Mouse (Mus musculus) lung, postnatal 0 days (tissue): ENCODE measurements around the gene Kcnh1. TPM values are rescaled to one million over a fixed set of nuclear protein-coding genes. Genes with fewer than 3 reads are reported as not detected.

Experiments
- ATAC-seq: fragments of 200-750 bp; cut with Nextera tagmentation; 2 replicates; pipeline ENCODE4 v1.8.0; 2017; ENCODE audit warnings: moderate library complexity
- DNase-seq: peaks from one replicate; pipeline ENCODE4 v3.0.0-alpha.2; 2016; ENCODE audit warnings: low spot score
- H3K27ac ChIP-seq: fragments of 300-500 bp; sonication (generic); 2 replicates; pipeline ENCODE4 v1.5.1; 2014; ENCODE audit warnings: antibody characterized with exemption, mild to moderate bottlenecking, low read length, mixed read lengths
- H3K27me3 ChIP-seq: fragments of 300-500 bp; sonication (generic); replicated peaks from 2 replicates; pipeline ENCODE4 v1.6.1; 2014; ENCODE audit warnings: low read length, mixed read lengths; ENCODE audit not compliant: insufficient read depth
- H3K36me3 ChIP-seq: fragments of 300-500 bp; sonication (generic); 2 replicates; pipeline ENCODE4 v1.6.1; 2014; ENCODE audit warnings: low read length, mixed read lengths; ENCODE audit not compliant: insufficient read depth
- H3K4me1 ChIP-seq: fragments of 300-500 bp; sonication (generic); 2 replicates; pipeline ENCODE4 v1.6.1; 2014; ENCODE audit warnings: antibody characterized with exemption, low read depth, low read length, mixed read lengths; ENCODE audit not compliant: insufficient read depth
- H3K4me2 ChIP-seq: fragments of 300-500 bp; sonication (generic); replicated peaks from 2 replicates; pipeline ENCODE4 v1.6.1; 2014; ENCODE audit warnings: low read depth, mild to moderate bottlenecking, low read length, moderate library complexity, mixed read lengths
- H3K4me3 ChIP-seq: fragments of 300-500 bp; sonication (generic); 2 replicates; pipeline ENCODE4 v1.5.1; 2014; ENCODE audit warnings: low read depth, low read length
- H3K9ac ChIP-seq: fragments of 300-500 bp; sonication (generic); replicated peaks from 2 replicates; pipeline ENCODE4 v1.6.1; 2014; ENCODE audit warnings: low read depth, mild to moderate bottlenecking
- H3K9me3 ChIP-seq: fragments of 300-500 bp; sonication (generic); 2 replicates; pipeline ENCODE4 v1.6.1; 2016; ENCODE audit warnings: low read length, mixed read lengths
- CTCF ChIP-seq: IDR thresholded peaks from 2 replicates; pipeline ENCODE4 v1.5.1; 2016; ENCODE audit warnings: antibody characterized with exemption, mild to moderate bottlenecking
- EP300 ChIP-seq: IDR thresholded peaks from 2 replicates; pipeline ENCODE4 v1.6.1; 2016; ENCODE audit warnings: antibody characterized with exemption, mild to moderate bottlenecking, control low read depth
- WGBS: fragments of 180-500 bp; shearing (Covaris S2); extraction: QIAGEN DNeasy Blood & Tissue Kit; methylation state at CpG from one replicate; pipeline ENCODE4 v1.1.7; 2014; 5-methylcytosine and 5-hydroxymethylcytosine counted together
- polyA plus RNA-seq: library from polyadenylated mRNA; unstranded; fragments of >200 nt; fragmentation: Nextera tagmentation; extraction: Ambion mirVana; gene quantifications from 2 replicates; pipeline ENCODE4 v1.2.1, GENCODE M21; 2015

Gene Kcnh1
- polyA plus RNA-seq, 1 experiment from 2014 or later, result 4.4 TPM

DNA sequence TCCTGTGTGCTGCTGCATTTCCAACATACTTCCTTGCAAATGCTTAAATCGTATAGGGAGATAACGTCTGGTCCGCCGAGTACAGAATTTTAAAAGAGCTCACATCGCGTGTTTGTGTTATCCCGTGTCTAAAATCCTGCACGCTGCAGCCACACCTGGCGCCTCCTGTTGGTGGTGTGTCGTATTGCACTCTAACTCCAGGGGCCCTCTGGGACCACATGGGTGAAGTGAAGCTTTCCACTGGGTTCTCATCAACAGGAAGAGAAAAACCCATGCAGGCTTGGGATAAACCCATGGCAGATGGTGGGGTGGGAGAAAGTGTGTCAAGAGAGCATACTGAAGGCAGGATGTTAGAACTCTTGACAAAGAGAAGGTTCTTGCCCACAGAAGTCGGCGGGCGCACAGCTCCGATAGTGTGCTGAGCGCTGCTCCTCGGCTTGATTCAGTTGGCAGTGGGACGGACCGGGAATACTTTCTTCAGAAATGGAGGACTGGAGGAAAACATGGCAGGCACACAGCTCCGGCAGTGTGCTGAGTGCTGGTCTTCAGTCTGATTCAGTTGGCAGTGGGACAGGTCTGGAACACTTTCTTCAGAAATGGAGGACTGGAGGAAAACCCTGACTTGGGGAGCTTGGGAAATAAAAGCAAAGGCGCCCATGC lies 253.6 kb downstream of the Kcnh1 start:
- Histone ChIP-seq H3K36me3 (no peaks in the 10 kb centered on the region), H3K4me3 (no peak overlapping the region), H3K27me3 (no peaks in the 10 kb centered on the region), H3K27ac (no peak overlapping the region), H3K4me1 (no peaks in the 10 kb centered on the region), H3K9me3 (no peaks in the 10 kb centered on the region), H3K9ac (no peak overlapping the region), H3K4me2 (no peak overlapping the region)
- 71% methylated on average over 20 of the region's 20 CpGs for WGBS
- ATAC-seq, result no peak
- no peak for DNase-seq
- TF ChIP-seq EP300, result no peak
- TF ChIP-seq CTCF, result peak; percentile 61

DNA sequence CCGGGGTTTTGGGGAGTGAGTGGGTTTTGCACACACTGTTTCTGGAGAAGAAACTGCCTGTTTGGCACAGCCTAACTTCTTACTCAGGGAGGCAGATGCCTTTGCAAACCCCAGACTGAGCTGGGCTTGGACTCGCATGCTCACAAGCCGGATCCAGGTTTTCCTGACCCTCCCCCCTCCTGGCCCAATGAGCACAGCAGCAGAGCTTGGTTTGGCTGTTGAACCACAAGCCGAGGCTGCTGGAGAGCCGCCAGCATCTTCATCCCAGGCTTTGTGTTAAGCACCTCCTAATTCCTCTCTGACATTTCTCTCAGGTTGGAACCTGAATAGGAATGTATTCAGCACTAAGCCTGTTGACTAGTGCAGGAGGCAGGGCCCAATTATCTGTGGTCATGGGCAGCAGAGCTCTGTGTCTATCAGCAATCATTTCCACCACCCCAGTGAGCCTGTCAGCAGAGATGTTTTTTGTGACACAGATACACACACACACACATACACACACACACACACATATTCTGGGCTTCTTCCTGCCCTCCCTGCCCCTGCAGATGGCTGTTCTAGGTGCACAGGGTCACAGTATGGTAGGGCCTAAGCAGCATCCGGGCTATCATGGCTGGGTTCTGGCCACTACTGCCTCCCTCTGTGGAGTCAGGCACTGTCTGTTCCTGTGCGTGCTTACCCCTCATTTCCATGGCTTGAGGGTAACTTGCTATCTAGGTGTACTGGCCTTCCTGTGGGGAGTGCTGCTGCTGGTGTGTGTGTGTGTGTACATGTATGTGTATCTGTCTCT lies 254.3 kb downstream of the Kcnh1 start:
- Histone ChIP-seq H3K9me3 (no peaks in the 10 kb centered on the region), H3K36me3 (no peaks in the 10 kb centered on the region), H3K27me3 (no peaks in the 10 kb centered on the region), H3K4me1 (no peaks in the 10 kb centered on the region; the same call in 1 of the 2 replicates), H3K4me2 (no peak overlapping the region), H3K9ac (no peak overlapping the region), H3K27ac (no peak overlapping the region), H3K4me3 (no peak overlapping the region)
- 42% methylated on average over 7 of the region's 7 CpGs for WGBS
- DNase-seq (no peak), ATAC-seq (peak; percentile 11; the same call in 1 of the 2 replicates)
- TF ChIP-seq EP300, result no peak
- TF ChIP-seq CTCF, result no peak

DNA sequence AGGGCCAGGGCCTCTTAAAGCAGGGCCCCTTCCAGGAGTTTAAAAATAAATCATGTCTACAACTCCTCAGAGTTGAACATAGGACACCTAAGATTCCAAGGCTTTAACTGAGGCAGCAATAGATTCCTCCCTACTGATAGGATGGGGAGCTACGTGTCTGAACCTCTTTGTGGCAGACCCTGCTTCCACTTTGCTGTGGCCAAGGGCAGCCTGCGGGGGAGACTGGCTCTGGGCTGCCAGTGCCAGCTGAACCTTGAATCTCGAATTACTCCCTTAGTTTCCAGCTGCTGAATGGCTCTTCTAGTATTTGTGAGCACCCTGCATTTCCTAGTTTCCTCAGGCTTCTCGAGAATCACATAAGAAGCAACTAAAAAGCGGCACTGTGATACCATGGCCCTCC lies 255.6 kb downstream of the Kcnh1 start:
- 63% methylated on average over 5 of the region's 5 CpGs for WGBS
- no peak for ATAC-seq

GRCm38 (mm10) chr1:192447666-192448065 lies 257.1 kb downstream of the Kcnh1 start:
- Histone ChIP-seq H3K4me1 (no peaks in the 10 kb centered on the region; the same call in 1 of the 2 replicates), H3K27ac (no peak overlapping the region), H3K9ac (no peak overlapping the region), H3K9me3 (no peaks in the 10 kb centered on the region), H3K36me3 (no peaks in the 10 kb centered on the region), H3K27me3 (no peaks in the 10 kb centered on the region), H3K4me3 (no peak overlapping the region), H3K4me2 (no peak overlapping the region)
- DNase-seq (no peak), ATAC-seq (no peak)
- 59% methylated on average over 2 of the region's 2 CpGs for WGBS
- TF ChIP-seq EP300 (no peak), CTCF (no peak)

More for the DNA sequence above, 255.6 kb downstream of the Kcnh1 start:
- DNase-seq, result no peak
- Histone ChIP-seq H3K4me2 (no peak overlapping the region), H3K9me3 (no peaks in the 10 kb centered on the region), H3K4me3 (no peak overlapping the region), H3K9ac (no peak overlapping the region), H3K27ac (no peak overlapping the region), H3K27me3 (no peaks in the 10 kb centered on the region), H3K4me1 (no peaks in the 10 kb centered on the region; the same call in 1 of the 2 replicates), H3K36me3 (no peaks in the 10 kb centered on the region)
- TF ChIP-seq CTCF, result no peak
- no peak for TF ChIP-seq EP300

- no peak overlapping the region for H3K4me3 ChIP-seq
- H3K9ac ChIP-seq, result no peak overlapping the region
- no peaks in the 10 kb centered on the region for H3K9me3 ChIP-seq
- WGBS, result 80% methylated on average over 1 of the region's 1 CpGs
- ATAC-seq (no peak), DNase-seq (no peak)
- H3K27me3 ChIP-seq, result no peaks in the 10 kb centered on the region
- H3K27ac ChIP-seq, result no peak overlapping the region
- H3K4me1 ChIP-seq, result no peaks in the 10 kb centered on the region; the same call in 1 of the 2 replicates
- H3K36me3 ChIP-seq, result no peaks in the 10 kb centered on the region
- TF ChIP-seq EP300, result no peak
- TF ChIP-seq CTCF, result no peak
- no peak overlapping the region for H3K4me2 ChIP-seq
Measured at GRCm38 (mm10) chr1:192448512-192448911, 257.9 kb downstream of the Kcnh1 start.

DNA sequence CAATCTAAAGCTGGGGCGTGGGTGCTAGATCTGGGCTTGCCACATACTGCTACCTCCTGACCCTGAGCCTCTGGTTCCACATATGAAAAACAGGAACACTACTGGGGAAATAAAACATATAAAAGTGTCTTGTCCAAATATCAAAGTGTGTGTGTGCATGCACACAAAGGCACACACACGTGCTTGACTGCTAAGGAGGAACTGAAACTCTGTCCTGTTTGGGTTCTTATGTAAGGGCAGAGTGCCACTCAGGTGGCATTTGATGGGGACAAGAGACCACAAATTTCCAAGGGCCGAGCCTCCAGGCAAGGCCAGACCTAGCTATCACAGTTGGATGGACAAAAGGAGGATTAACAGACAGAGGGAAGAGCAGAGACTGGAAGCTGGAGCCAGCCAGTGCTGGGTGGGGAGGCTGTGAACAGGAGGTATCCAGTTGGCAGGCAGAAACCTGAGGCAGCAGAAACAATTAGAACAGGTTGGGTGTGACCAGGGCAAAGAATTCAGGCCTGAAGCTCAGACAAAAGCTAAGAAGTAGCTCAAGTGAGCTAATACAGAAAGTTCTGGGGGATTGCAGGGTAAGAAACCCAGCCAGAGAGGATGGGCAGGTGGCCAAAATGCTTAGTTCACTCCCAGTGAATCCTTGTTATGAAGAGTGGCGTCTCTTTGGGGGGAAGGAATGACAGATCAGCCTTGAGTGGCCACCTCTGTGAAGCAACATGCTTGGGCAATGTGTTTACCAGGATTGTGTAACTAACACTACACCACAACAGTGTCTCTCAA lies 259.2 kb downstream of the Kcnh1 start:
- H3K27ac ChIP-seq, result no peak overlapping the region
- WGBS, result 57% methylated on average over 4 of the region's 4 CpGs
- H3K4me1 ChIP-seq, result no peaks in the 10 kb centered on the region; the same call in 1 of the 2 replicates
- no peaks in the 10 kb centered on the region for H3K27me3 ChIP-seq
- no peaks in the 10 kb centered on the region for H3K9me3 ChIP-seq
- TF ChIP-seq EP300 (no peak), CTCF (no peak)
- no peak overlapping the region for H3K9ac ChIP-seq
- ATAC-seq, result peak; percentile 55; the same call in 1 of the 2 replicates
- H3K4me3 ChIP-seq, result no peak overlapping the region
- DNase-seq, result peak; percentile 66
- H3K4me2 ChIP-seq, result no peak overlapping the region
- no peaks in the 10 kb centered on the region for H3K36me3 ChIP-seq
